Mouse (Mus musculus): ENCODE data around the gene Mdm2.
"Not testable (repeated sequence)": the region's sequence is repeated elsewhere in the genome, so short reads cannot be mapped to it uniquely, and the experiment has no call there.

Mdm2 gene

GRCm38 (mm10) chr10:117713466-117713865, 2.9 kb upstream of the Mdm2 start:
- no peak for DNase-seq (ENCODE audit: low read depth, low spot score)

DNA sequence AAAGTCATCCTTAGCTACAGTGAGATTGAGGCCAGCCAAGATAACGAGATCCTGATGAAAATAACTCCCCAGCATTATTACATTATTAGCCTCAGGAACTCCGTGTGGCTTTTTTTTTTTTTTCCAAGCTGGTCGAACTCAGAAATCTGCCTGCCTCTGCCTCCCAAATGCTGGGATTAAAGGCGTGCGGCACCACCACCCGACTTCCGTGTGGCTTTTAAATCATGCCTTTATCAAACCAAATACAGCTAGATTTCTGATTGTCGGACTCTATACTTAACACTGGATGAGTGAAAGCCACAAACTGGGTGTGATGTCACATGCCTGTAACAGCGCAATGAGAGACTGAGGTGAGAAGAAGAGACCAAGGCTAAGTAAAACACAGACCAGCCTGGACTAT, 2.3 kb upstream of the Mdm2 start:
- no peak for DNase-seq (ENCODE audit: low read depth, low spot score)

- no peak for DNase-seq (ENCODE audit: low read depth, low spot score)
These were observed 1.7 kb upstream of the Mdm2 start for GRCm38 (mm10) chr10:117712191-117712754.

GRCm38 (mm10) chr10:117711408-117711807, 850 bp upstream of the Mdm2 start:
- DNase-seq (ENCODE audit: low read depth, low spot score) = no peak

DNA sequence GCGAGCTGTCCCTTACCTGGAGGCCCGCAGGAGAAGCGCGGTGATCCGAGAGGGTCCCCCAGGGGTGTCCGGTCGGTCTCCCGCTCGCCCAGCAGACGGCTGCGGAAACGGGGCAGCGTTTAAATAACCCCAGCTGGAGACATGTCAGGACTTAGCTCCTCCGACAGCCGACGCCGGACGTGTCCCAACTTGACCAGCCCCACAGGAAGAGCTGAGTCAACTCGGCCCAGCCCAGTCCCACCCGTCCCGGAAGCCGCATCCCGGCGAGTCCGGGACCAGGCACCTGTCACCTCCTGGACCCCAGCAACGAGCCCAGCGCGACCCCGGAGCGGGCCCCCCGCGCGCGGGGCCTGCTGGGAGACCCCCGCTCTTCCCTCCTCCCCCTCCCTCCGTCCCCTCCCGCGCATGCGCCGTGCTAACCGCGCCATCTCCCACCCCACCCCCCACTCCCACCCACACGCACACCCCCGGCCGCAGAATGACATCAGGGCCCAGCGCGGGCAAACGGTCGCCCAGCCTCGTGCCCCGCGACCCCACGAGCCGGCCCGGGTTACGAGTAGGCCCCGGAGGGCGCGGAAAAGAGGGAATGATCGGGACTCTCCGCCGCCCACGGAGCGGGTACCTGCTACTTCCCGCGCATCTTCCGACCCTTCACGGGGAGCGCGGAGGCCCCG, 491 bp downstream of the Mdm2 start:
- DNase-seq (ENCODE audit: low read depth, low spot score) = peak; percentile 89

DNA sequence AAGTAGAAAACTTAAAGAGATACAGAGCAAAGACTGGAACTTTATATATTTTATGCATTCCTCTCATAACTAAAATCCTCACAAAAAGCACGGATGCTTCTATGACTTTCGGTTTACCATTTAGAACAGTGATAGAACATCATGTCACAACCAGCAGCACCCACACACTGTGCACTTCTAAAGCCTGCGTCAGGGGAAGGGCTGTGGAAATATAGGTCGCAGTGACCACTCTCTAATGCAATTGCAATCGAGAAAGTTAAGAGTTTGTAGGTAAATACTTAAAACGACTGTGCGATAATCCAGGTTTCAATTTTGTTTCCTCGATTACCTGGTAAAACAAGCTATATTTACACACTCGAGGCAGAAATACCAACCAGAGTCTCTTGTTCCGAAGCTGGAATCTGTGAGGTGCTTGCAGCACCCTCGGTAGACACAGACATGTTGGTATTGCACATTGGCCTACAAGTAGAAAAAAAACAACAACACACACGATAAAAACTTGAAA, 1.2 kb downstream of the Mdm2 start:
- DNase-seq (ENCODE audit: low read depth, low spot score) = no peak

DNA sequence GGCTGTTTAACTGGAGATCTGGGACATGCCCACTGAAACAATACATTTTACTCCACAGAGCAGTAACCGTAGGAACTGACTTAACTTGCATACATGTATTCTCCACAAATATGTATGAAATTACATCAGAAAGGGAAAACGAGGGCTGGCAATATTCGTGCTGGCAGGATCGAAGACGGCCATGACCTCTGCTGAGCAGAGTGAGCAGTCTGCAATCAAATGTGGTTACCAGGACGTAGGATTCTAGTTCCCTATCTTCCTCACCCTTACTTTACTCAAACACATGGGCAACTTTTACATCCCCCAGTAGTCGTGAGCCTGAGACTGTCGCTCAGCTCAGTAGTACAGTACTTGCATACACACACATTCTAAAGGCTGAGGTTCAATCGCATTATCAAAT, 1.7 kb downstream of the Mdm2 start:
- no peak for DNase-seq (ENCODE audit: low read depth, low spot score)

GRCm38 (mm10) chr10:117708376-117708775, 2.2 kb downstream of the Mdm2 start:
- no peak for DNase-seq (ENCODE audit: low read depth, low spot score)

- no peak for DNase-seq (ENCODE audit: low read depth, low spot score)
These were observed 3.3 kb downstream of the Mdm2 start for GRCm38 (mm10) chr10:117707114-117707838.

- DNase-seq (ENCODE audit: low read depth, low spot score) = no peak
These were observed 4.1 kb downstream of the Mdm2 start for GRCm38 (mm10) chr10:117706440-117706839.

DNA sequence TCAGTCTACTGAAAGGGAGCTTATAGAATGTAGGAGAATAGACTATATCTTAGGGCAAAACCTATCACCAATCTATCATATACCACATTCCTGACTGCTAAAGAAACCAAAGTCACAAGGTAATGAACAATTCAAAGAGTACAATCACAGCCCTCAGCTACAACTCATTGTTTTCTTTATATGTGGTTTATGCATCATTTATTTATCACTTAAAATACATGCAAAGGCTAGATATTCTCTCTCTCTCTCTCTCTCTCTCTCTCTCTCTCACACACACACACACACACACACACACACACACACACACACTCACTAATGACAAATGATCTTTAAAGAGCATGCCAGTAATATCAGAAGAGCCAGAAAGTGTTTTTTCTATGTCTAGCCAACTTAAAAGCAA, 4.8 kb downstream of the Mdm2 start:
- no peak for DNase-seq (ENCODE audit: low read depth, low spot score)

GRCm38 (mm10) chr10:117704964-117705335, 5.6 kb downstream of the Mdm2 start:
- DNase-seq (ENCODE audit: low read depth, low spot score) = no peak

DNA sequence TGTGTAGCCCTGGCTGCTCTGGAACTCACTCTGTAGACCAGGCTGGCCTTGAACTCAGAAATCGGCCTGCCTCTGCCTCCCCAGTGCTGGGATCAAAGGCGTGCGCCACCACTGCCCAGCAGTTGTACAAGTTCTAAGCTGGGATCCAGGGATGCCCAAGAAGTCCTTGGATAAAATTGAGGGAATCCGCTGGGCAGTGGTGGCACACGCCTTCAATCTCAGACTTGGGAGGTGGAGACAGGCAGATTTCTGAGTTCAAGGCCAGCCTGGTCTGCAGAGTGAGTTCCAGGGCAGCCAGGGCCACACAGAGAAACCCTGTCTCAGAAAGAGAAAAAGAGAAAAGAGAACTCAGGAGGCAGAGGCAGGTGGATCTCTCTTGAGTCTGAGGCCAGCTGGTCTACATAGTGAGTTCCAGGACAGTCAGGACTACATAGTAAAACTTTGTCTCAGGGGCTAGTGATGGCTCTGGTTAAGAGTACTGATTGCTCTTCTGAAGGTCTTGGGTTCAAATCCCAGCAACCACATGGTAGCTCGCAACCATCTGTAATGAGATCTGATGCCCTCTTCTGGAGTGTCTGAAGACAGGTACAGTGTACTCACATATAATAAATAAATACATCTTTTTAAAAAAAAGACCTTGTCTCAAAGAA, 6.1 kb downstream of the Mdm2 start:
- DNase-seq (ENCODE audit: low read depth, low spot score) = not testable (repeated sequence)

DNA sequence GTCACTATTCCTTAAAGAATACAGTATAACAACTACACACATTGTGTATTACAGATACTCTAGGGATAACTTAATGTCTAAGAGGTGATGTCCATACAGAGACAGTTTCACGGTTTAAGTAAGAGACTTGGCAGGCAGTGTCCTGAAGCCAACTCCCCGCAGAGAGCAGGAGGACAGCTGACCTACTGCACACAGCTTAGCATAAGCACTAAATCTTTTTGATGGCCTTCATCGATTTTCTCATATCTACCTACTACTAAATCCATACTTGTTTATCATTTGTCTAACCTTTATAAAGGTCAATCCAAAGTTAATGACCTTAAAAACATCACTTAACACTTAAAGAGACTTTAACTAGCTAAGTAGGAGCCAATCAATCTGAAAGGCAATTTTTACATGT, 7.1 kb downstream of the Mdm2 start:
- DNase-seq (ENCODE audit: low read depth, low spot score) = no peak

DNA sequence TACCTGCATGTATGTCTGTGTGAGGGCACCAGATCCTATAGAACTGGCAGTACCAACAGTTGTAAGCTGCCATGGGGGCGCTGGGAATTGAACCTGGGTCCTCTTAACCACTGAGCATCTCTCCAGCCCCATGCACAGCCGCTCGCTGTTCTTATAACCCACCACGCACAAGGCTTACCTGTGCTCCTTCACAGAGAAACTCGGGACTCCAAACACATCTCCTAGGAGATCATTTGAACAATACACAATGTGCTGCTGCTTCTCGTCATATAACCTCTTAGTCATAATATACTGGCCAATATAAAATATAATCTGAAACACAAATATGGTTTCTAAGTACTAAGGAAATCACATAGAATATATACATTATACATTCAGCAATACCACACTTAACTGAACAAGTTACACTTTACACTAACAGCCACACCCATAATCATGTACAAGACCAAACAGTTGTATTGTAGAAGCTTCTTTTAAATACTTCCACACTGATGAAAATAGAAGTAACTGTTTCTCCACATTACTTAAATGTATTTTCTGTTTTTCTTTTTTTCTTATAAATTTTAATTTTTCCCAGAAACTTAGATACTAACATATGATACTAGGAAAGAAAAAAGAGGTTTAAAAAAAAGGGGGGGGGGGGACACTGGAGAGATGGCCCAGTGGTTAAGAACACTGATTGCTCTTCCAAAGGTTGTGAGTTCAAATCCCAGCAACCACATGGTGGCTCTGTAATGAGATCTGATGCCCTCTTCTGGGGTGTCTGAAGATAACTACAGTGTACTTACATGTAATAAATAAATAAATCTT, 8.3 kb downstream of the Mdm2 start:
- no peak for DNase-seq (ENCODE audit: low read depth, low spot score)

DNA sequence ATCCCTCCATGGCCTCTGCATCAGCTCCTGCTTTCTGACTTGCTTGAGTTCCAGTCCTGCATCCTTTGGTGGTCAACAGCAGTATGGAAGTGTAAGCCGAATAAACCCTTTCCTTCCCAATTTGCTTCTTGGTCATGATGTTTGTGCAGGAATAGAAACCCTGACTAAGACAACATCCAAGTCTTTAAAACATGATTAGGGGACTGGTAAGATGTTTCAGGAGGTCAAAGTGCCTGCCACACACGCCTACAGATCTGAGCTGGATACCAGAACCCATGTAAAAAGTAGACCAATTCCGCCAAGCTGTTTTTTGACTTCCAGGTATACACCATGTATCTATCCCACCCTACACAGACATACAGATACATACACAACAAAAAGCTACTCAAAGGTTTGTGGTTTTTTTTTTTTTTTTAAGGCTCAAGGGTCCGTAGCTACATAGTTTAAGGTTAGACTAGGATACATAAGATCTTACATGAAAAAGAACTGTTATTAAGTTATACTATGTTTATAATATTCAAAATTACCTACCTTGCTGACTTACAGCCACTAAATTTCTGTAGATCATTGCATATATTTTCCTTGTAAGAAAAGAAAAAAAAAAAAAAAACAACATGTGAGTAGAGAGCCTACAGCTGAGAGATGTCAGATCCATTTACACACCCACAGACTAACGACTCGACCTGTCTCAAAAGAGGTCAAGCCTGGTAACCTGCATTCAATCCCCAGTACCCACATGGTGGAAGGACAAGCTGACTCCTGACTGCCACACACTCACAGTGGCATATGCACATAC, 9.3 kb downstream of the Mdm2 start:
- no peak for DNase-seq (ENCODE audit: low read depth, low spot score)

DNA sequence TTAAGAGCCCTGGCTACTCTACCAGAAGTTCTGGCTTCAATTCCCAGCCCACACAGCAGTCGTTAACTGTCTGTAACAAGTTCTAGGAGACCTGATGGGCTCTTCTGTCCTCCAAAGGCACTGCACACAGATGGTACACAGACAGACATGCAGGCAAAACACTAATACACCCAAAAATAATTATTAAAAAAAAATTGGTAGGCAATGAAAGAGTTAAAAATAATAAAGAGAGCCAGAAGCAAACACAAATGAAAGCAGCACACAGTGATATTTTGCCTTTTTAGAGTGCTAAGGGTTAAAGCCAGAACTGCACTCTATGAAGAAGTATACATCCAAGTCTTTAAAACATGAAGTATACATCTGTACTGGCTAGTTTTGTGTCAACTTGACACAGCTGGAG, 10.1 kb downstream of the Mdm2 start:
- DNase-seq (ENCODE audit: low read depth, low spot score) = no peak

DNA sequence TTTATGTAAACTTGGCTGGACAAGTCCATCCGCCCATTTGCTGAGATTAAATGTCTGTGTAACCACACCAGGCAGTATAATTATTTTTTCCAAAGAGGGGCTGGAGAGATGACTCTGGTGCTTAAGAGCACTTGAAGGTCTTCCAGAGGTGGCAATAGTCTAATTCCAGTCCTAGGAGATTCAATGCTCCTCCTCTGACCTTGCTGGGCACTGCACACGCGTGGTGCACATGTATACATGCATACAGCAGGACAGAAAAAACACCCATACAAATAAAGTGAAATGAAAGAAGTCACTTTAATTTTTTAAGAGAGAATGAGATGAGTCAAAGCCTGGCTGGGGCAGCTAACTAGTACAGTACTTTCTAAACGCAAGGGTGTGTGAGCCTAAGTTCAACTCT, 10.6 kb downstream of the Mdm2 start:
- DNase-seq (ENCODE audit: low read depth, low spot score) = no peak

DNA sequence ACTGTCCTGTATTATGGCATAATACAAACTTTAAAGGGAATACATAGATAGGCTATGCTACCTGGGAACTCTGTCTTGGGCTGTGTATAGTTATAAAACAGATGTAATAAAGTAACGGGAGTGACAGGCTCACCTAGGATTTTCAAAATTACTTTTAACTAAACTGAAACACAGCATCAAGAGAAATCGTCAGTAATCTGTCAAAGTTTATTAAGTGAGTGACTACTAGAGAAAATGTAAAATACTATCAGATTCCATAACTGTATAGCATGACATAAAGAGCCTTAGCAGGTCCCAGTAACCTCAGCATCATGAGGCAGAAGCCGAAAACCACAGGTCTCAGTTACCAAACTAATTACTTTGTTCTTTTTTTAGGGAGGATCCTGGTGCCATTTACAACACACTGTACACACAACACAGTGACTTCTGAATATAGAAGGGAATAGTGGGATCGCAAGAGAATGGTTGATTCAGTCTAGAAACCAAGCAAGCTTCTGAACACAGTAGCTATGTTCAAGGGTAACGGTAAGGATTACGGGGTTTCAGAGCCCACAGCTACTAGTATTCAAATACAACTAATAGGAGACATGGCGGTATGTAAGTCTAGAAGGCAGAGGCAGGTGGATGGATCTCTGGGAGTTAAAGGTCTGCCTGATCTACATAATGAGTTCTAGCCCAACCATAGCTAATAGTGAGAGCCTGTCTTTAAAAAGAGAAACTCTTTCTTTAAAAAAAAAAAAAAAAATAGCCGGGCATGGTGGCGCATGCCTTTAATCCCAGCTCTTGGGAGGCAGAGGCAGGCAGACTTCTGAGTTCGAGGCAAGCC, 12.0 kb downstream of the Mdm2 start:
- no peak for DNase-seq (ENCODE audit: low read depth, low spot score)

DNA sequence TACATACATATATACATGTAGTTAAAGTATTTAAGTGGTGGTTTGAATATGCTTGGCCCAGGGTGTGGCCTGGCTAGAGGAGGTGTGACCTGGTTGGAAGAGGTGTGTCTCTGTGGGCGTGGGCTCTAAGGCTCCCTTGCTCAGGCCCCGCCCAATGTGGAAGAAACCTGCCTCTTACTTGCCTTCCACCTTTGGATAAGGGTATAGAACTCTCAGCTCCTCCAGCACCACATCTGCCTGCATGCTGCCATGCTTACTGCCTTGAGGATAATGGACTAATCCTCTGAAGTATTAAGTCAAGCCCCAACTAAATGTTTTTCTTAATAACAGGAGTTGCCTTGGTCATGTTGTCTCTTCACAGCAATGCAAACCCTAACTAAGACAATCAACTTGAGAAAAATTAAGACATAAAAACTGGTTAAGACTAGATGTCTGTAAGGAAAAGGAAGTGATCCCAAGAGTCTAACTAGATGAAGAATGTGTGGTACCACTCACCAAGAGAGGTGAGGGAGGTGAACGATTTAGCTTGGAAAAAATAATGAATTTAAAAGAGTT, 12.9 kb downstream of the Mdm2 start:
- no peak for DNase-seq (ENCODE audit: low read depth, low spot score)

All from A20 (cell line).